Mouse (Mus musculus) hindbrain, embryonic 10.5 days (tissue): ENCODE measurements around the gene Crls1. TPM values are rescaled to one million over a fixed set of nuclear protein-coding genes. Genes with fewer than 3 reads are reported as not detected.

ENCODE experiments used
- DNase-seq: peaks from one replicate; pipeline ENCODE4 v3.0.0-alpha.2; 2017; ENCODE audit warnings: low spot score
- H3K27ac ChIP-seq: fragments of 300-500 bp; sonication (generic); 2 replicates; pipeline ENCODE4 v1.5.1; 2016; ENCODE audit warnings: mild to moderate bottlenecking, moderate library complexity
- H3K27me3 ChIP-seq: fragments of 300-500 bp; sonication (generic); 2 replicates; pipeline ENCODE4 v1.6.1; 2016; ENCODE audit warnings: mild to moderate bottlenecking; ENCODE audit not compliant: poor library complexity, insufficient read depth, severe bottlenecking
- H3K36me3 ChIP-seq: fragments of 300-500 bp; sonication (generic); 2 replicates; pipeline ENCODE4 v1.6.1; 2016; ENCODE audit warnings: mild to moderate bottlenecking, moderate library complexity
- H3K4me1 ChIP-seq: fragments of 300-500 bp; sonication (generic); replicated peaks from 2 replicates; pipeline ENCODE4 v1.6.1; 2016; ENCODE audit warnings: mild to moderate bottlenecking
- H3K4me3 ChIP-seq: fragments of 300-500 bp; sonication (generic); 2 replicates; pipeline ENCODE4 v1.5.1; 2016; ENCODE audit warnings: mild to moderate bottlenecking, moderate library complexity
- H3K9me3 ChIP-seq: fragments of 300-500 bp; sonication (generic); 2 replicates; pipeline ENCODE4 v1.6.1; 2016; ENCODE audit warnings: mild to moderate bottlenecking, moderate library complexity
- WGBS: fragments of 180-500 bp; shearing (Covaris S2); methylation state at CpG from one replicate; pipeline ENCODE4 v1.1.7; 2016; 5-methylcytosine and 5-hydroxymethylcytosine counted together
- polyA plus RNA-seq: library from polyadenylated mRNA; unstranded; fragments of >200 nt; fragmentation: Nextera tagmentation; extraction: Ambion mirVana; gene quantifications from 2 replicates; pipeline ENCODE4 v1.2.1, GENCODE M21; 2016

The Crls1 gene
- polyA plus RNA-seq, result 8.5 and 8.7 TPM in 2 replicates

GRCm38 (mm10) chr2:132846407-132847358, at the start of gene Crls1:
Gene Crls1, plus strand, starts transcription at chr2:132846666.
- no peaks in the 10 kb centered on the region for H3K27me3 ChIP-seq
- H3K4me3 ChIP-seq, result peak within 1 kb of the TSS; percentile 90
- H3K27ac ChIP-seq, result peak within 1 kb of the TSS; percentile 92
- WGBS, result under 1% methylated on average over 96 of the region's 96 CpGs
- DNase-seq, result peak; percentile 98
- H3K9me3 ChIP-seq, result no peaks in the 10 kb centered on the region
- peaks cover 34% of the 10 kb centered on the region for H3K36me3 ChIP-seq
- peaks cover 19% of the 10 kb centered on the region for H3K4me1 ChIP-seq

GRCm38 (mm10) chr2:132802976-132803375, 43.5 kb upstream of the Crls1 start:
- H3K9me3 ChIP-seq, result 0 out of 2 replicates have a peak, but pooled peaks cover 5% of the 10 kb centered on the region
- no peaks in the 10 kb centered on the region for H3K27me3 ChIP-seq
- no peak for DNase-seq
- peaks cover 56% of the 10 kb centered on the region for H3K36me3 ChIP-seq
- no peak overlapping the region for H3K4me3 ChIP-seq
- no peaks in the 10 kb centered on the region for H3K4me1 ChIP-seq
- 92% methylated on average over 2 of the region's 2 CpGs for WGBS
- no peak overlapping the region for H3K27ac ChIP-seq

GRCm38 (mm10) chr2:132815608-132816314, 30.7 kb upstream of the Crls1 start, which contains the start of the genes Trmt6 and Mcm8:
Gene Trmt6, minus strand, starts transcription at chr2:132816055.
Gene Mcm8, plus strand, starts transcription at chr2:132816141.
- H3K9me3 ChIP-seq, result no peaks in the 10 kb centered on the region
- H3K27me3 ChIP-seq, result no peaks in the 10 kb centered on the region
- H3K36me3 ChIP-seq, result peaks cover 48% of the 10 kb centered on the region
- WGBS, result under 1% methylated on average over 59 of the region's 59 CpGs
- peaks cover 26% of the 10 kb centered on the region for H3K4me1 ChIP-seq
- H3K27ac ChIP-seq, result peak within 1 kb of the TSS; percentile 89
- peak; percentile 95 for DNase-seq
- H3K4me3 ChIP-seq, result peak within 1 kb of the TSS; percentile 84

GRCm38 (mm10) chr2:132841071-132841470, 5.4 kb upstream of the Crls1 start:
- H3K27me3 ChIP-seq, result no peaks in the 10 kb centered on the region
- DNase-seq, result no peak
- H3K36me3 ChIP-seq, result peaks cover 66% of the 10 kb centered on the region

GRCm38 (mm10) chr2:132847581-132847980, 1.1 kb downstream of the Crls1 start:
- H3K27ac ChIP-seq, result no peak overlapping the region
- peak; percentile 3 for DNase-seq
- H3K9me3 ChIP-seq, result no peaks in the 10 kb centered on the region
- peak overlapping the region; percentile 90 for H3K4me3 ChIP-seq
- H3K27me3 ChIP-seq, result no peaks in the 10 kb centered on the region
- 46% methylated on average over 7 of the region's 7 CpGs for WGBS
- H3K4me1 ChIP-seq, result peaks cover 19% of the 10 kb centered on the region
- H3K36me3 ChIP-seq, result peaks cover 35% of the 10 kb centered on the region

More at GRCm38 (mm10) chr2:132841071-132841470, 5.4 kb upstream of the Crls1 start:
- no peak overlapping the region for H3K4me3 ChIP-seq
- no peak overlapping the region for H3K27ac ChIP-seq
- WGBS, result 96% methylated on average over 4 of the region's 4 CpGs
- no peaks in the 10 kb centered on the region for H3K9me3 ChIP-seq
- no peaks in the 10 kb centered on the region; the same call in 1 of the 2 replicates for H3K4me1 ChIP-seq

GRCm38 (mm10) chr2:132848361-132848760, 1.9 kb downstream of the Crls1 start:
- Histone ChIP-seq H3K27ac (no peak overlapping the region), H3K27me3 (no peaks in the 10 kb centered on the region), H3K36me3 (peaks cover 35% of the 10 kb centered on the region), H3K4me3 (peak overlapping the region; percentile 90), H3K9me3 (no peaks in the 10 kb centered on the region), H3K4me1 (peaks cover 19% of the 10 kb centered on the region)
- WGBS, result 96% methylated on average over 4 of the region's 4 CpGs
- no peak for DNase-seq

- WGBS, result 94% methylated on average over 6 of the region's 6 CpGs
- no peaks in the 10 kb centered on the region for H3K9me3 ChIP-seq
- DNase-seq, result no peak
- H3K27me3 ChIP-seq, result no peaks in the 10 kb centered on the region
- H3K27ac ChIP-seq, result no peak overlapping the region
- no peak overlapping the region for H3K4me3 ChIP-seq
- H3K4me1 ChIP-seq, result peaks cover 19% of the 10 kb centered on the region
- H3K36me3 ChIP-seq, result peaks cover 43% of the 10 kb centered on the region
Measured at GRCm38 (mm10) chr2:132849141-132849540, 2.7 kb downstream of the Crls1 start.

- no peak overlapping the region for H3K4me3 ChIP-seq
- no peak overlapping the region for H3K27ac ChIP-seq
- H3K4me1 ChIP-seq, result peaks cover 4% of the 10 kb centered on the region
- no peaks in the 10 kb centered on the region for H3K9me3 ChIP-seq
- peaks cover 58% of the 10 kb centered on the region for H3K36me3 ChIP-seq
- no peak for DNase-seq
- WGBS, result 90% methylated on average over 1 of the region's 1 CpGs
- H3K27me3 ChIP-seq, result no peaks in the 10 kb centered on the region
Measured at GRCm38 (mm10) chr2:132853051-132853450, 6.6 kb downstream of the Crls1 start.

- Histone ChIP-seq H3K9me3 (no peaks in the 10 kb centered on the region), H3K36me3 (peaks cover 44% of the 10 kb centered on the region), H3K27me3 (no peaks in the 10 kb centered on the region), H3K4me1 (no peaks in the 10 kb centered on the region), H3K27ac (no peak overlapping the region), H3K4me3 (no peak overlapping the region)
- 83% methylated on average over 5 of the region's 5 CpGs for WGBS
- DNase-seq, result no peak
Measured at GRCm38 (mm10) chr2:132856333-132856732, 9.9 kb downstream of the Crls1 start.

- Histone ChIP-seq H3K36me3 (peaks cover 32% of the 10 kb centered on the region), H3K9me3 (no peaks in the 10 kb centered on the region), H3K4me1 (no peaks in the 10 kb centered on the region), H3K4me3 (no peak overlapping the region), H3K27me3 (no peaks in the 10 kb centered on the region), H3K27ac (no peak overlapping the region)
- DNase-seq, result no peak
Measured at GRCm38 (mm10) chr2:132860435-132860834, 14.0 kb downstream of the Crls1 start.

- peaks cover 33% of the 10 kb centered on the region for H3K36me3 ChIP-seq
- DNase-seq, result no peak
- no peaks in the 10 kb centered on the region for H3K27me3 ChIP-seq
- H3K4me1 ChIP-seq, result no peaks in the 10 kb centered on the region
- 96% methylated on average over 2 of the region's 2 CpGs for WGBS
- no peaks in the 10 kb centered on the region for H3K9me3 ChIP-seq
- no peak overlapping the region for H3K27ac ChIP-seq
- H3K4me3 ChIP-seq, result no peak overlapping the region
Measured at GRCm38 (mm10) chr2:132861456-132861855, 15.0 kb downstream of the Crls1 start.

GRCm38 (mm10) chr2:132863325-132863724, 16.9 kb downstream of the Crls1 start:
- Histone ChIP-seq H3K27me3 (no peaks in the 10 kb centered on the region), H3K36me3 (peaks cover 35% of the 10 kb centered on the region), H3K4me3 (no peak overlapping the region), H3K4me1 (no peaks in the 10 kb centered on the region), H3K27ac (no peak overlapping the region), H3K9me3 (no peaks in the 10 kb centered on the region)
- DNase-seq, result no peak
- 96% methylated on average over 2 of the region's 2 CpGs for WGBS

GRCm38 (mm10) chr2:132867521-132867920, 21.1 kb downstream of the Crls1 start:
- Histone ChIP-seq H3K9me3 (no peaks in the 10 kb centered on the region), H3K4me3 (no peak overlapping the region), H3K27ac (no peak overlapping the region), H3K36me3 (peaks cover 29% of the 10 kb centered on the region), H3K27me3 (no peaks in the 10 kb centered on the region), H3K4me1 (no peaks in the 10 kb centered on the region)
- 82% methylated on average over 5 of the region's 5 CpGs for WGBS
- no peak for DNase-seq
